Mouse (Mus musculus): ENCODE data around the gene Aanat.
A peak's percentile ranks its signal among the peaks of the same experiment; 100 is the strongest.

Aanat gene

DNA sequence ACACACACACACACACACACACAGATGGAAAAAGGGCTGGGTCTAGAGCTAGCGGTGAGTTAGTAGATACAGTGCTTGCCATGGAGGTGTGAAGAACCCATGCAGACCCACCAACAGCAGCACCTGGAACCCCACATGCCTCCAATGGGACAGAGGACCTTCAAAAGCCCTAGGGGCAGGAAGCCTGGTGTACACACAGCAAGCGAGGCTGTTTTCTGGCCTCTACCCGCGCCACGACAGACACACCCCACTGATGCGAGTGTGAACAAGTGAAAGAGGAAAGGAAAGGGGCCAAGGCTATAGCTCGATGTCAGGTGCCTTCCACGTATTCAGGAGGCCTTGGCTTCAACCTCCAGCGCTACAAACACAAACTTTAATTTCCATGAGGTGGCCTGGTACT is 25.7 kb downstream of the Aanat start:
- no peak for DNase-seq

DNA sequence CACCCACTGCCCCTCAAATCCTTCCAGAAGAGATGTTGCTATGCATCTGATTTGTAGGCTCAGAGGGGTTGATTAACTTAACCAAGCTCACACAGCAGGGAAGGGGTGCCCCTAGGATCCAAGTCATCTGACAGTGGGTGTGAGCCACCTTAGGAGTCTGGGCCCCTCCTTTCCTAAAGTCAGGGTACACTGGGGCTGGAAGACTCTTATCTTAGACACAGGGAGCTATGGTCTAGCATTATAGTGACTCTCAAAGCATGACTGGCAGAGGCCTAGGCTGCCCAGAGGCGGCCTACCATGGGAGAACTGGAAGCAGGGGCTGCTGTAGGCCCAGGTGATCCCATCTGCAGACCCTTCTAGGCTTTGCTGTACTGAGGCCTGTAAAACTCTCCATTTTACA is 26.3 kb downstream of the Aanat start:
- no peak for DNase-seq

DNA sequence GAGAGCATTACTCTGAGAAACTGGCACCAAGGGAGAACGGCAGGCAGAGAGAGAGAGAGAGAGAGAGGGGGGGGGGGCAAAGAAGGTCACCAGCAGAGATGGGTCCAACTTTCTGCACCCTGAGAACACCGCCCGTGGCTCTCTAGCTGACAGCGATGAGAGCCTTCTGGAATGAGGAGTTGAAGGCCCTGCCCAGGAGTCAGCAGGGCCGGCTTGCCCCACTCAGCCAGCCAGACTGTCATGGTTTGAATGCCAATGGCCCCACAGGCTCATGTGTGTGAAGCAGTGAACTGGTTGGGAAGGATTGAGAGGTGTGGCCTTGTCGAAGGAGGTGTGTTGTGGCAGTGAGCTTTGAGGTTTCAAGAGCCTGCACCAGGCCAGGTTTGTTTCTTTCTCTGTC is 27.0 kb downstream of the Aanat start:
- DNase-seq: no peak

DNA sequence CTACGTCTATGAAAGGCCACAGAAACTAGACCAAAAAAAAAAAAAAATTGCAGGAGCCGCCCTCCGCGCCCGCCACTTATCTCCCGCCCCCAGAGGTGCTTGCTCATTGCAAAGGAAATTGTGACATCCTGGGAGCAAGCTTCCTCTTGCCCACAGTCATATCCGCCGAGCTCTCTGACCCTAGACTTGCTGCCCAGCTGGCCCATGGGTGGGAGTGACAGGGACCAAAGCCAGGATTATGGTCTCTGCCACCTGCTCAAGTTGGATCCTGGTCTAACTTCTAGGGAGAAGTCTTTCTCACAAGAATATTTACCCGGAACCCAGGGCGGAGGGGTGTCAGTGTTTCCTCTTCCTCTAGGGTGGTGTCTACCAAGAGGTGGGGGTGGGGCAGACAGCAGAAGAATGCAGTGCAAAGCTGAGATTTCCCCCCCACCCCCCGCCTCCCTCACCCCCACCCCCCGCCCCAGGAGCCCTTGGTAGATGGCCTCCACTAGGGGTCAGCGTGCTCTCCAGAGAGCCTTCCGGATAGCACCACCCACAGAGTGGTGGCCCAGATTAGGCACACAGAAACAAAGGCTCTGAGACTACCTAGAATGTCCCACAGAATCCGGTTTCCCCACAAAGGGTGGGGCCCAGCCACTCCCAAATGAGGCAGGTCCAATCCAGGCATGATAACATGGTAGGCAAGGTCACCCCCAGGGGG is 29.7 kb downstream of the Aanat start:
- DNase-seq: no peak

DNA sequence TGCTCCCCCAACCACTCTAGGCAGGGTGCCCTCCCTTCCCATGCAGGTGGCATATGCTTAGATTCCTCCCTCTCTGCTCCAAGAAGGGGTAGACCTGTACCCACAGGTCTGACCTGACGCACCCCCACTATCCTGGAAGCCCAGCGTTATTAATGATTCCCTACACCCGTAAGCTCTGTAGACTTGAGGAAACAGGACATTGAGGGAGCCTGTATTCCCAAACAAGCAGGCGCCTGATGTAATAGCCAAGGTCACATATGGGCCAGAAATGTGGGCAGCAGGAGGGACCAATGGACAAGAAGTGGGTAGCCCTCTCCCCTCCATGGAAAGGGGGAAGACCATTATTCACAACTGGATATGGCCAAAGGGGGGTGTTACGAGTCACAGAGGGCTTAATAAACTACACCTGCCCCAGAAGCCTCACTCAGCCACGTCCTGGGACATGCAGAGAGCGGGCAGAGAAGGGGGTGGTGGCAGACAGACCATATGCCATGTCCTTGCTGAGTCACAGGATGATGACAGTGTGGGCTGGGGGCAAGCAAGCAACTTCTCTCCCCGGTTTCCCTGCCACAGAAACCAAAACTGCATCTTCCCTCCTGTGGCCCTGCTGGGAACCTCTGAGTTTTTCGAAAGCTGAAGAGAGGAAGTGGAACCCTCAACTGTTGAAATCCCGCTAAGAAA is 30.3 kb downstream of the Aanat start:
- DNase-seq: no peak

DNA sequence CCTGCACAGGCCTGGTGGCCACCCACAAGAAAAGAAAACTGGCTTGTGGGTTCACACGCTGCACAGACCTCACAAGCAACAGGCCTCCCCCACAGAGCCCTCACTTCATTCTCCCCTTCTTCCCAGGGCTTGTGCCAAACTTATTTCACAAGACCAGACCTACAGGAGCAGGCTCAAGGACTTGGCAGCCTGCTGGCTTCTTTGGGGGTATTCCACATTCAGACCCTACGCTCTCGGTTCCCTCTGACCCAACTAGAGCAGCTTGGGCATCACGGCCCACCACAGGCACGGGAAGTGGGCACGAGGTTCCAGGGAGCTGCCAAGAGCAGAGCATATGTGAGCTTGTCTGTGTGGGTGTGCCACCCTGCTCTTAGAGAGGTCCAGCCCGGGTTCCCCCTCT is 31.4 kb downstream of the Aanat start:
- DNase-seq: no peak

DNA sequence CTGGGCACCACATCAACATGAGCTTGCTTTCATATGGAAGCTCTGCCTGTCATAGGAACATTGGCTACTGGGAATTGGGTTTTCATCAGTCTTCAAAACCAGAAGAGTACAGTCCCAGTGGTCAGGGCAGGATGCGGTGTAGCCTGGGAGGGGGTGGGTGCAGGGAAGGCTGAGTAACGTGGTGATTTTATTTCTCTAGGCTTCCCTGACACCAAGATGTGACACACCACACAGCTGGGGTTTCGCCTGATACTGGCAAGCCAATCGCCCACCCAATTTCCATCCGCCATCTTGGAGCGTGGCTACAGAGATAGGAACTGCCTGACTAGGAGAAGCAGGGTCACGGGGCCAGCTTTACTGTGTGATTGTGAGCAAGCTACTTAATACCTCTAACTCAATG is 32.4 kb downstream of the Aanat start:
- no peak for DNase-seq

DNA sequence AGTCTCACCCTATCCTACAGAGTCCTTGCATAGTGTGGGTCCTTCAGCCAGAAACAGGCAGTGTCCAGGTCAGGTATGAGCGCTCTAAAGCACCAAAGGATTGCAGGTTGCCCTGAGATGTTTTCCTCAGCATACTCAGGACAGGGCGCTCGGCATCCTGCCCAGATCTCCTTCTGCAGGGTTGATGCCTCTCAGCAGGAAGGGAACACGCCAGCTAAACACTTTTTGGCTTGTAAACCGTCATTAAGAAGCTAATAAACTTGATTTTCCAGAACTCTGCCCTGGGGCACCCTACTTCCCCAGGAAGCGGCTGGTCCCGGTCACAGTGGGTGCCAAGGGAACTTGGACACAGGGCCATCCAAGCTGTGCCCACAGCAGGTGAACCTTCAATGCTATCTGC is 32.9 kb downstream of the Aanat start:
- peak; percentile 69 for DNase-seq

DNA sequence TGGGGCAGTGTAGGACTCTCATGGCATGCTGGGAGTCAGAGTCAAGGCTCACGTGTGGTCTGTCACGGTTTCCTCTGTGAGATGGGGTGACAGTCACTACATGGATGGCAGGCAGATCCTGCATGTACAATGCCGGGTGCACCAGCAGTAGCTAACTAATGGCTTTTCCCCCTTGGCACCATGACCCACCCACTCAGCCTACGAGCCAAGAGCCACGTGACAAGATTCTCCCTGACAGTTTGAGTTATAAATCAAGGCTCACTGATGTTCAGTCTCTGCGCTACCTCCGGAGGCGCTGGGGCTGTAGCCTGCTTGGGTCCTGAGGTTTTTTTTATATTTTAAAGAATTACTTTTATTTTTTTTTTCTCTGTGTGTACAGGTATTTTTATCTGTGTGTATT is 33.3 kb downstream of the Aanat start:
- no peak for DNase-seq

DNA sequence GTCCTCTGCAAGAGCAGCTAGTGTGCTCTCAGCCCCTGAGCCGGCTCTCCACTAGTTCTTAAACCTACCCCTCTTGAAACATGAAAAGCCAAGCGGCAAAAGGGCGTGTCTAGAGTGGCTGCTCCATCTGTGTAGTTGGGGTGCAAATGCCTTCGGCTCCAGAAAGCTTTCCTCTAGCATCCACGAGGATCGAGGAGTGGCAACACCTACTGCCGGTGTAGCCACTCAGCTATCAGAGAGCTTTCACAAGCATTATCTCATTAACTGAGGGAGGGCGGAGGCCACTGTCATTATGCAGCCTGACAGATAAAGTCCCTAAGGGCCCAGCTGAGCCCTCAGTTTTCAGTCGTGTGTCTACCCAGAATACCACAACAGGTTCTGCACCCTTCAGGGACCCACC is 33.8 kb downstream of the Aanat start:
- no peak for DNase-seq

DNA sequence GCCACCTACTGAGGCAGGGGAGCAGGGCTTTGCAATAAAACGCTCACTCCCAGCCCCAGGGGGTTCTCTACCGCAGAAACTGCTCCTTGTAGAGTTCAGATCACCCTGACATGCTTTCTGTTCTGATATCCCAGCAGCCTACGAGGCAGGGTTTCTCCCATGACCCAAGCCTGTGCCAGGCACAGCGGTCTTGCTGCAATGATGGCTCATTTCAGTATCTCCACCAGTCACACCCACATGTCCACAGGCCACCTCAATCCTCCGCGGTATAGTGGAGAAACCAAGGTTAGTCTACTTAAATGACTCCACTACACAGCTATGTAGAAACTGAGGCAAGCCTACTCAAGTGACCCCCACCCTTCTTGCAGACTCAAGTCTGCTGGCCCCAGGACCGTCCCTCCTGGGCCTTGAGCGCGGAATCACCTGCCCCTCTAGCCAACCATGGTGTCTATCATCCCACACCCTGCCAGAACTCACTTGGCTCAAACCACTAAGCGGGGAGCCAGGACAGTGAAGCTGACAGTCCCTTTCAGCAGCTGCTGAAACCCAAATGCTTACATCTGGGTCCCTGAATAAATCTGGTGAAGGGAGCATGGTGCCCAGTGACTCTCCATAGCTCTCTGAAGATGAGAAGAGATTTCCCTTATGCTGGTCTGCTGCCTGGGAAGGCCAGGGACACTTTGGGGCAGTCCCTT is 34.5 kb downstream of the Aanat start:
- no peak for DNase-seq

DNA sequence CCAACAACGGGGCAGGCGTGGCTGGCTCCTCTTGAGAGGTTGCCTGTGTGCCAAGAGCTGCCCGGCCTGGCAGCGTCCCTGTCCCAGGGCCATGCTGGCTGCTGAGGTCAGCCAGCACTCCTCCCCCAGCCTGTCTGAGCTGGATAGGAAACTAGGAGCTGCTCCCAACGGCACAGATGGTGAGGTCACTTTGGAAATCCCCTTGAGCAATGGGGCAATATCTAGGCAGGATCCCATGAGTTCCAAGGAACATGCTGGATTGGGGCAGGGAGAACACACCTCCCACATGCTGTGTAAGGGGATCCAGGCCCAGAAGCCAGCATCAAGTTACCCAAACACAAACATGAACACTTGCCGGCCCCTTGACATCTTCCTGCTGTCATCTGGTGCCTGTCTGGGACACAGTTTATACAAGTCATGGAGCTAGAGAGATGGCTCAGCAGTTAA is 35.0 kb downstream of the Aanat start:
- peak; percentile 89 for DNase-seq

DNA sequence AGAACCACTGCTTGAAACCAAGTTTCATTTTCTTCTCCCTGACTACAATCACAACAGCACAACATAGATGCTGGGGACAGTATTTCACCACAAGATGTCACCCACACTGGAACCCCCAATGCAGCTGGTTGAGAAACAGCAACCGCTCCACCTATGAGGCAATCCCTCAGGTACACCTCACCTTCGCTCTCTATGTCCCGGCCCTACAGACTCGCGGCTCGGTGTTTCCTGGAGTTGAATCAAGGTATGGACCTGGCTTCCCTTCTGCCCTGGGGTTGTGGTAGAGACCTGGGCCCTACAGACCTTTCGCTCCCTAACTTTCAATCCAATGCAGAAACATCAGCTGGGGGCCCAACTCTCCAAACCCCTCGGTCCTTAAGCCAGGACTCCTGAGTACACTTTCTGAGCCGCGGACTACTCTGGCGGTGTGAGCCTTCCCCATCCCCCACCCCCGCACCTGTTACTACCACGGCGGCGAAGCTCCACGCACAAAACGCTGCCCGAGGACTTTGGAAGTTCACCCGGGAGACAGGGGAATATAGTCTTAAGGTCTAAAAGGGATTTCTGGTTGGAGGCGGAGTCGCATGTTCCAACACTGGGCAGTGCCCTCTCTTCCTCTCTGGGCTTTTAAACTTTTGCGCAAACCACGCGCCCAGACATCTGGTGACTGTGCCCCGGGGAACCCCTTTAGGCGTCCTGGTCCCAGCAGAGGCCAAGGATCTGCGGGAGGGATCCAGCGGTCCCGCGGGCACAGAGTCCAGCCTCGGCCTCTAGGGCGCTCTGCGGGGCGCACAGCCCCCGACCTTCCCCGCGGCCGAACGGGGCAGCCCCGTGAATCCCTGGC is 37.3 kb downstream of the Aanat start:
- DNase-seq: no peak

DNA sequence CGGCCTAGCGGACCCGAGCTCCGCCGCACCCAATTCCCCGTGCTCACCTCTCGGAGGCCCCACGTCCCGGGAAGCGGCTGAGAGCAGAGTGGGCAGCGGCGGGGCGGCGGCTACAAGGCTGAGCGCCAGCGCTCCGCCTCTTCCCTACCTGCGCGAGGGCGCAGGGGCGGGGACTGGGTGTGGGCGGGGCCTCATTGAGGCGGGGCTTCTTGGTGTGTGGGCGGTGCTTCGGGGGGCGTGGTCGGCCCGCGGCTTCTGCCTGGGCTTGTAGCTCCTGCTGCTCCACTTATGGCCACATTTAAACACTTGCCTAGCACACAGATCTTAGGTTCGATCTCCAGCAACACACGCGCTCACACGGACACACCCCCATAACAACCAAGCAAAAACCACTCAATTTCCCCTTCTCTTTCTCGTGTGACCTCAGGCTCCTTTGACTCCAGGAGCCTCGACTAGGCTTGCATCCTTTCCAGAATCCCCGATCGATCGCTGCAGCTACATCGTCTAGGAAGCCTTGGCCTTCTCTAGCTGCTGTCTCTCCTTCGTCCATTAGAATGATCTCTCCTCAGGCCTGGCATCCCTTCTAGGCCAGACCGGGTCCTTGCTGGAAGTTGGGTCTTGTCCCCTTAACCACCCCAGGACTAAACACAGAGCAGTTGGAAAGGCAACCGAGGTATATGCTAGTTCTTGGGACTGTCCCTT is 38.0 kb downstream of the Aanat start:
- DNase-seq: no peak

DNA sequence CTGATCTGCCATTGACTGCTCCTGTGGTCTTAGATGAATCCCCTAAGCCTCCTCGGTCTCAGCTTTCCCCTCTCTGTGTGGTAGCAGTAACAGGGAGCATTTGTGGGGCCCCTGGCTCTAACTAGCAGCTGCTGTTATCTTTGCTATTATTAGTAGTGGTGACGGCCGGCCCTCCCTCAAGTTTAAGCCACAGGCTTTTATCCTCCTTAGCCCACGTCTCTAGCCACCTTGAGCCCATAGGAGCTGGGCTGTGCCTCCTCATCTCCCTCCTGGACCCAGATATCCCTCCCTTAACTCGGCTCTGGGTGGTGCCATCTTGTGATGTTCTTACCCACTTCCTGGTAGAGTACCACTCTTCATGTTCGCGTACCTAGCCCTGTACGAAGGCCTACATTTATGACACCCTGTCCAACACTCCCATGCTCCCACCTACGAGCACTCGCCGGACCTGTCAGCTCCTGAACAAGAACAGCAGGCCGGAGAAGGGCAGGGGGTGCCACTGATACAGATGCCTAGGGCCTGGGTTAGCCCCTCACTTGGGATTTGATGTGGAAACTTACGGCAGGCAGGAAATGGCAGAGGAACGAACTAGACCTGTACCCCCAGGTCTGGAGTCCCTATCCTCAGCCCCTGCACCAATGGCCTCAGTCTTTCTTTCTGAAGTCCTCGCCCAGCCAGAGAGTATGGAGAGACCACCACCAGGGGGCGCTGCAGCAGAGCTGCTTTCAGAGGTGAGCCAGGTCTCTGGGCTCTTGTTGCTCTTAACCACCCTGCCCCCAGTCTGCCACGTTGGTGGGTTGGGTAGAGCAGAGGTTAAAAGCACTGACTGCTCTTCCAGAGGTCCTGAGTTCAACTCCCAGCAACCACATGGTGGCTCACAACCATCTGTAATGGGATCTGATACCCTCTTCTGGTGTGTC is 39.1 kb downstream of the Aanat start:
- DNase-seq: peak; percentile 41

DNA sequence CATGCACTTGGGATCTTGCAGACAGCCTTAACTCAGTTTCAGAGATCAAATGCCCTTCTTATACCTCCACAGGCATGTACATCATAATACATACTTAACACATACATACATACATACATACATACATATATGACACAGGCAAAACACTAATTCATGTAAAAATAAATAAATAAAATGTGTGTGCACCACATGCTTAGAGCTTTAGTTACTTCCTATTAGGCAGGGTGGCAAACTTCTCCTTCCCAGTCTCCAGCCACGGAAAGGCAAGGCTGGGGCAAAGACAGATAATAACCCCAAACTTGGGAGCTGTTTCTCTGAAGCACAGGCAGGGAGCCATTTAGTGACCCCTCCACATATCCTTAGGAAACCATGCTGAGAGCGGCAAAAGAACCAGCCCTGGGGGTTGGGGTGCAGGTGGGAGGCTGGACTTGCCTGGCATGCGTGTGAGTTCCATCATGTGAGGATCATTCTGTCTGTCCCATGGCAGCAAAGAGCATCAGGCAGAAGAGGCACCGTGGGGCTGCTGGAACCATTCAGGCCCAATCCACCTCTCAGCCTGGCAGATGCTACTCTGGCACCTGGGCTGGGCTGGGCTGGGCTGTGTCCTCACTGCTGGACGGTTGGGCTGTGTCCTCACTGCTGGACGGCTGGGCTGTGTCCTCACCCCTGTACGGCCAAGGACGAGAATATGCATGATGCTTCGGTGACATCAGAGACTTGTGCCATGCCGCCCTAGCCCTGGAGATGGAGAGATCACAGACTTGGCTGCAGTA is 40.3 kb downstream of the Aanat start, which contains the start of gene Rhbdf2:
TSS of gene Rhbdf2 (minus strand) at position 721 of the 773 bp plus-strand sequence.
- peak; percentile 14 for DNase-seq

DNA sequence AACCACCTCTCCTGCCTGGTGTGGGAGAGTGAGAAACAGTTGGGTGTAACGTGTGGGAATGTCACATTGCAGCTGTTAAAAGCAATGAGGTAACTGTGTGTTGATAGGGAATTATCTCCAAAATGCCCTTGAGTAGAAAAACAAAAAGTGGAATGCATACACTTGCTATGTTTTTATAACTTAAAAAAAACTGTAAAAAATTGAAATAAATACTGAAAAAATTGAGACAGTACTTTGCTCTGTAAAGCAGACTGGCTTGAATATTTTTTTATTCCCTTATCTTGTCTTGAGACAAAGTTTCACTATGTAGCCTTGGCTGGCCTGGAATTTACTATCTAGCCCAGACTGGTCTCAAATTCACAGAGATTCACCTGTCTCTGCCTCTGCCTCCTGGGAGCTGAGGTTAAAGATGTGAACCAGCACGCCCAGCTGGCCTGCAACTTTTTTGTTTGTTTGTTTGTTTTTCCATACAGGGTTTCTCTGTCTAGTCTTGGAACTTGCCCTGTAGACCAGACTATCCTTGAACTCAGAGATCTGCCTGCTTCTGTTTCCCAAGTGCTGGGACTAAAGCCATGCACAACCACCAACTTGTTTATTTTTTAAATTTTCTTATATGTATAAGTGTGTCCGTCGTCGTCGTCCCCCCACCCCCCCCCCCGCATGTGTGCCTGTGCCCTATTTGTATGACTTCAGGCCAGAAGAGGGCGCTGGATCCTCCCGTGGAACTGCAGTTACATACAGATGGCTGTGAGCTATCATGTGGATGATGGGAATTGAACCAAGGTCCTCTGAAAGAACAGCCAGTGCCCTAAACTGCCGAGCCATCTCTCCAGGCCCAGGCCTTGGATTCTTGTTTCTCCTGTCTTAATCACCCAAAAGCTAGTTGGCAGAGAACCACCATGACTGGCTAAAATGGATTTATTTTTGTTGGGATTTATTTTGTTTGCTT is 41.1 kb downstream of the Aanat start:
- no peak for DNase-seq

DNA sequence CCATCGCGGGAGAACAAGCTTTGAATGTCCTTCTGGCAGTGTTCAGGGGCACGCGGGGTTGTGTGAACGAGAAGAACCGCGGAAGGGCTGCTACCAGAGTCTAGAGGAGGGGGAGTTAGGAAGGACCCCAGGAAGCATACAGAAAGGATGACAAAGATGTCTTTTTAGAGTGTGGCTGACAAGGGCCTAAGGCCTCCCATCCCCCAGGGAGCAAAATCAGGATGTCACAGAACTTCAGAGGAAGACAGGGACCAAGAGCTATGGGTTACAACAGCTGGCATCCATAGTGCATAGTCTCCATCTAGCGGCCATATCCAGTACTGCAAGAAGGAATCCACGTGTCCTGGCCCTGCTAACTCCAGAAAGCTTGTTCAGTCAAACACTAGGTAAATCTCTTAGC is 42.5 kb downstream of the Aanat start:
- peak; percentile 79 for DNase-seq

DNA sequence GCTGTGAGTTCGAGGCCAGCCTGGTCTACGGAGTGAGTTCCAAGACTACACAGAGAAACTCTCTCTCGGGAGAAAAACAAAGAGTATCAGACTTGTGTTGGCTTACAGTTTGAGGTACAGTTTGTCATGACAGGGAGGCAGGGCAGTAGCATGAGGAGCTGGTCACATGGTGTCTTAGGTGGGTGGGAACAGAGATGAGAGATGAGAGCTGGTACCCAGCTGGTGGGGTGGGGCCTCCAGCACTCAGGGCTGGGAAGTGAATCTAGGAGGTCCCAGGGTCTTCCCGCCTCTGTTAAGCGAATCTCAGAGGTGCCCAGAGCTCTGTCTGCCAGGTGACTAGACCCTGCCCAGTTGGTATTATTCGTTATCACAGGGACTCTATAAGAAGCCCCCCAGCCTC is 43.2 kb downstream of the Aanat start:
- no peak for DNase-seq

Data from cerebellum, adult 11-12 months (tissue).